Mouse (Mus musculus) MEL (cell line): ENCODE data around the gene Fat3. TPM values are rescaled to one million over a fixed set of nuclear protein-coding genes. Genes with fewer than 3 reads are reported as not detected.

Experiments
- DNase-seq: peaks from one replicate; pipeline ENCODE4 v3.0.0; 2011; ENCODE audit warnings: low read depth, low spot score
- H3K27ac ChIP-seq: 2 replicates; pipeline ENCODE4 v1.5.1; 2012; ENCODE audit warnings: low read depth, mild to moderate bottlenecking, control low read depth, low read length, moderate library complexity; ENCODE audit not compliant: control insufficient read depth
- H3K27me3 ChIP-seq, 2 experiments: fragments of 150-350 bp in 1 of 2; sonication (generic) in 1 of 2; 2 replicates each; pipeline ENCODE4 v1.6.1; 2012; ENCODE audit warnings: low read length in 2 of 2, mild to moderate bottlenecking in 2 of 2, improper control_type of control experiment in 1 of 2, moderate library complexity in 1 of 2; ENCODE audit not compliant: insufficient read depth in 2 of 2, control insufficient read depth in 1 of 2
- H3K36me3 ChIP-seq, 2 experiments: 2 replicates each; pipeline ENCODE4 v1.6.1; 2012 to 2014; ENCODE audit warnings: low read length in 2 of 2, improper control_type of control experiment in 1 of 2, inconsistent platforms in 1 of 2, mild to moderate bottlenecking in 1 of 2; ENCODE audit not compliant: insufficient read depth in 2 of 2, control insufficient read depth in 1 of 2
- H3K4me1 ChIP-seq, 2 experiments: fragments of 150-350 bp in 1 of 2; sonication (generic) in 1 of 2; 2 replicates each; pipeline ENCODE4 v1.6.1; 2012; ENCODE audit warnings: low read length in 2 of 2, improper control_type of control experiment in 1 of 2, mild to moderate bottlenecking in 1 of 2; ENCODE audit not compliant: insufficient read depth in 2 of 2, control insufficient read depth in 1 of 2
- H3K4me3 ChIP-seq, 2 experiments: fragments of 150-350 bp in 1 of 2; sonication (generic) in 1 of 2; 2 replicates each; pipeline ENCODE4 v1.5.1; 2012; ENCODE audit warnings: low read depth in 2 of 2, low read length in 2 of 2, mild to moderate bottlenecking in 2 of 2, moderate library complexity in 2 of 2, control low read depth in 1 of 2, improper control_type of control experiment in 1 of 2; ENCODE audit not compliant: control insufficient read depth in 1 of 2, insufficient read depth in 1 of 2
- H3K79me2 ChIP-seq: 2 replicates; pipeline ENCODE4 v1.6.1; 2012; ENCODE audit warnings: mild to moderate bottlenecking, low read length, moderate library complexity; ENCODE audit not compliant: control insufficient read depth, poor library complexity, insufficient read depth
- H3K9ac ChIP-seq: 2 replicates; pipeline ENCODE4 v1.6.1; 2012; ENCODE audit warnings: low read depth, mild to moderate bottlenecking, control low read depth, low read length, moderate library complexity; ENCODE audit not compliant: control insufficient read depth, poor library complexity, severe bottlenecking
- H3K9me3 ChIP-seq: fragments of 150-350 bp; sonication (generic); replicated peaks from 2 replicates; pipeline ENCODE4 v1.6.1; 2012; ENCODE audit warnings: mild to moderate bottlenecking, low read length, improper control_type of control experiment, moderate library complexity; ENCODE audit not compliant: insufficient read depth
- BHLHE40 ChIP-seq: IDR thresholded peaks from 2 replicates; pipeline ENCODE4 v1.6.1; 2012; ENCODE audit warnings: low read depth, mild to moderate bottlenecking, inconsistent platforms, low read length, improper control_type of control experiment, borderline replicate concordance
- E2F4 ChIP-seq: IDR thresholded peaks from 2 replicates; pipeline ENCODE4 v1.6.1; 2011; ENCODE audit warnings: low read depth, low read length, improper control_type of control experiment, borderline replicate concordance
- ETS1 ChIP-seq: IDR thresholded peaks from 2 replicates; pipeline ENCODE4 v1.6.1; 2012; ENCODE audit warnings: low read depth, mild to moderate bottlenecking, inconsistent platforms, low read length, improper control_type of control experiment, moderate library complexity
- GABPA ChIP-seq: IDR thresholded peaks from 2 replicates; pipeline ENCODE4 v1.6.1; 2012; ENCODE audit warnings: low read depth, mild to moderate bottlenecking, inconsistent platforms, low read length, improper control_type of control experiment, moderate library complexity
- GATA1 ChIP-seq: IDR thresholded peaks from 2 replicates; pipeline ENCODE4 v1.6.1; 2011; ENCODE audit warnings: low read depth, low read length, improper control_type of control experiment
- HCFC1 ChIP-seq: IDR thresholded peaks from 2 replicates; pipeline ENCODE4 v1.6.1; 2012; ENCODE audit warnings: low read depth, mild to moderate bottlenecking, inconsistent platforms, low read length, improper control_type of control experiment, moderate library complexity
- JUND ChIP-seq: IDR thresholded peaks from 2 replicates; pipeline ENCODE4 v1.6.1; 2011; ENCODE audit warnings: low read depth, mild to moderate bottlenecking, improper control_type of control experiment, low read length
- MAX ChIP-seq: IDR thresholded peaks from 2 replicates; pipeline ENCODE4 v1.6.1; 2011; ENCODE audit warnings: low read length, improper control_type of control experiment
- MYB ChIP-seq: IDR thresholded peaks from 2 replicates; pipeline ENCODE4 v1.6.1; 2011; ENCODE audit warnings: mild to moderate bottlenecking, low read depth, low read length, improper control_type of control experiment
- MYC ChIP-seq: IDR thresholded peaks from 2 replicates; pipeline ENCODE4 v1.6.1; 2011; ENCODE audit warnings: low read depth, mild to moderate bottlenecking, low read length, improper control_type of control experiment, moderate library complexity
- POLR2A ChIP-seq, 2 experiments: IDR thresholded peaks; 2 replicates each; pipeline ENCODE4 v1.6.1; 2011 to 2012; ENCODE audit warnings: low read length in 2 of 2, mild to moderate bottlenecking in 2 of 2, control low read depth in 1 of 2, improper control_type of control experiment in 1 of 2, low read depth in 1 of 2, moderate library complexity in 1 of 2; ENCODE audit not compliant: control insufficient read depth in 1 of 2, insufficient read depth in 1 of 2, poor library complexity in 1 of 2
- POLR2AphosphoS5 ChIP-seq: IDR thresholded peaks from 2 replicates; pipeline ENCODE4 v1.6.1; 2012; ENCODE audit warnings: low read depth, borderline replicate concordance, mild to moderate bottlenecking, inconsistent platforms, low read length, moderate library complexity, mixed read lengths
- RCOR1 ChIP-seq: IDR thresholded peaks from 2 replicates; pipeline ENCODE4 v1.6.1; 2012; ENCODE audit warnings: low read depth, mild to moderate bottlenecking, inconsistent platforms, low read length, improper control_type of control experiment
- SIN3A ChIP-seq: IDR thresholded peaks from 2 replicates; pipeline ENCODE4 v1.6.1; 2012; ENCODE audit warnings: low read length, improper control_type of control experiment, inconsistent platforms
- TAL1 ChIP-seq: IDR thresholded peaks from 2 replicates; pipeline ENCODE4 v1.6.1; 2012; ENCODE audit warnings: mild to moderate bottlenecking, inconsistent platforms, low read length, moderate library complexity, mixed read lengths
- TBP ChIP-seq: IDR thresholded peaks from 2 replicates; pipeline ENCODE4 v1.8.0; 2011; ENCODE audit warnings: low read depth, low read length, improper control_type of control experiment
- TCF12 ChIP-seq: IDR thresholded peaks from 2 replicates; pipeline ENCODE4 v1.6.1; 2014; ENCODE audit warnings: low read depth, mild to moderate bottlenecking, inconsistent platforms, low read length, improper control_type of control experiment, moderate library complexity
- ZC3H11A ChIP-seq: IDR thresholded peaks from 2 replicates; pipeline ENCODE4 v1.6.1; 2012; ENCODE audit warnings: low read depth, mild to moderate bottlenecking, inconsistent platforms, low read length, improper control_type of control experiment
- ZMIZ1 ChIP-seq: IDR thresholded peaks from 2 replicates; pipeline ENCODE4 v1.6.1; 2012; ENCODE audit warnings: low read depth, mild to moderate bottlenecking, inconsistent platforms, low read length, improper control_type of control experiment, moderate library complexity
- polyA plus RNA-seq, 2 experiments: library from polyadenylated mRNA; stranded (reverse) in 1 of 2; unstranded in 1 of 2; fragments of >175 nt in 1 of 2; fragments of >200 nt in 1 of 2; gene quantifications; 2 replicates each; pipeline versions ENCODE4 v1.2.1 to v1.2.4; 2012; ENCODE audit warnings: low replicate concordance in 2 of 2, low read depth in 1 of 2; ENCODE audit not compliant: insufficient read length in 2 of 2, insufficient read depth in 1 of 2, missing spikeins in 1 of 2
- total RNA-seq: library from RNA; depleted of rRNA; stranded (reverse); fragments of 300-350 nt; gene quantifications from 2 replicates; pipeline ENCODE4 v1.2.3, GENCODE M21; 2012

Gene Fat3
- total and polyA plus RNA-seq, 3 experiments = 1.5 to 1.8 TPM; not detected in 1

- H3K36me3 ChIP-seq = no peaks in the 10 kb centered on the region
- no peak overlapping the region for H3K9ac ChIP-seq
- no peaks in the 10 kb centered on the region for H3K9me3 ChIP-seq
- H3K4me1 ChIP-seq = no peaks in the 10 kb centered on the region
- H3K79me2 ChIP-seq = no peaks in the 10 kb centered on the region
- DNase-seq = no peak
- no peak overlapping the region for H3K27ac ChIP-seq
- no peaks in the 10 kb centered on the region for H3K27me3 ChIP-seq
- no peak overlapping the region for H3K4me3 ChIP-seq
- TF ChIP-seq ETS1 (no peak), E2F4 (no peak), TBP (no peak), TCF12 (no peak), MYB (no peak), SIN3A (no peak), ZMIZ1 (no peak), TAL1 (no peak), RCOR1 (no peak), JUND (no peak), BHLHE40 (no peak), MAX (no peak), GABPA (no peak), ZC3H11A (no peak), POLR2A (IDR thresholded peaks at IDR 0.05; ENCODE audit: control insufficient read depth in 1 of 2, insufficient read depth in 1 of 2, low read depth in 1 of 2, low read length in 2 of 2, poor library complexity in 1 of 2) (no peak), POLR2AphosphoS5 (no peak)
Observed at GRCm38 (mm10) chr9:15994177-15994576, 506.9 kb downstream of the Fat3 start.

- DNase-seq = peak; percentile 18
- no peaks in the 10 kb centered on the region for H3K79me2 ChIP-seq
- no peaks in the 10 kb centered on the region for H3K4me1 ChIP-seq
- no peaks in the 10 kb centered on the region for H3K9me3 ChIP-seq
- no peak for TF ChIP-seq ZC3H11A
- no peak for TF ChIP-seq GATA1
- no peak for TF ChIP-seq TCF12
- no peak for TF ChIP-seq TBP
- no peak for TF ChIP-seq HCFC1
- TF ChIP-seq MYC = no peak
- H3K36me3 ChIP-seq = no peaks in the 10 kb centered on the region
- H3K9ac ChIP-seq = no peak overlapping the region
- no peaks in the 10 kb centered on the region for H3K27me3 ChIP-seq
- H3K4me3 ChIP-seq = no peak overlapping the region
- H3K27ac ChIP-seq = no peak overlapping the region
Observed at GRCm38 (mm10) chr9:15992158-15992846, 508.8 kb downstream of the Fat3 start.
